Mouse (Mus musculus): ENCODE results near the gene Zfp39.

GRCm38 (mm10) chr11:58913776-58914175 lies 9.8 kb upstream of the Zfp39 start:
- no peak for TF ChIP-seq CTCF (IDR thresholded peaks at IDR 0.05; ENCODE audit: insufficient read depth, low read length)
- TF ChIP-seq POLR2A (IDR thresholded peaks at IDR 0.05; ENCODE audit: borderline replicate concordance, extremely low read depth, low read depth, low read length), result no peak
